Mouse (Mus musculus) heart, embryonic 12.5 days (tissue): ENCODE data around the gene Sbp. TPM values are rescaled to one million over a fixed set of nuclear protein-coding genes. Genes with fewer than 3 reads are reported as not detected.

ENCODE experiments used
- ATAC-seq: fragments of 200-750 bp; cut with Nextera tagmentation; 2 replicates; pipeline ENCODE4 v1.8.0; 2017; ENCODE audit warnings: moderate TSS enrichment, moderate library complexity; ENCODE audit not compliant: insufficient number of reproducible peaks, low FRiP score
- H3K27ac ChIP-seq: fragments of 300-500 bp; sonication (generic); 2 replicates; pipeline ENCODE4 v1.5.1; 2016; ENCODE audit warnings: mild to moderate bottlenecking, moderate library complexity; ENCODE audit not compliant: poor library complexity, severe bottlenecking
- H3K27me3 ChIP-seq: fragments of 300-500 bp; sonication (generic); replicated peaks from 2 replicates; pipeline ENCODE4 v1.6.1; 2016; ENCODE audit warnings: mild to moderate bottlenecking, moderate library complexity
- H3K36me3 ChIP-seq: fragments of 300-500 bp; sonication (generic); 2 replicates; pipeline ENCODE4 v1.6.1; 2016; ENCODE audit warnings: mild to moderate bottlenecking, moderate library complexity
- H3K4me1 ChIP-seq: fragments of 300-500 bp; sonication (generic); replicated peaks from 2 replicates; pipeline ENCODE4 v1.6.1; 2016; ENCODE audit warnings: mild to moderate bottlenecking
- H3K4me2 ChIP-seq: fragments of 300-500 bp; sonication (generic); 2 replicates; pipeline ENCODE4 v1.6.1; 2016; ENCODE audit warnings: mild to moderate bottlenecking, moderate library complexity
- H3K4me3 ChIP-seq: fragments of 300-500 bp; sonication (generic); 2 replicates; pipeline ENCODE4 v1.5.1; 2016; ENCODE audit warnings: mild to moderate bottlenecking
- H3K9ac ChIP-seq: fragments of 300-500 bp; sonication (generic); 2 replicates; pipeline ENCODE4 v1.6.1; 2016; ENCODE audit warnings: mild to moderate bottlenecking, moderate library complexity
- H3K9me3 ChIP-seq: fragments of 300-500 bp; sonication (generic); replicated peaks from 2 replicates; pipeline ENCODE4 v1.6.1; 2016; ENCODE audit warnings: mild to moderate bottlenecking, moderate library complexity
- WGBS: fragments of 180-500 bp; shearing (Covaris S2); methylation state at CpG from one replicate; pipeline ENCODE4 v1.1.7; 2016; 5-methylcytosine and 5-hydroxymethylcytosine counted together
- polyA plus RNA-seq: library from polyadenylated mRNA; unstranded; fragments of >200 nt; fragmentation: Nextera tagmentation; extraction: Ambion mirVana; gene quantifications from 2 replicates; pipeline ENCODE4 v1.2.1, GENCODE M21; 2016

Gene Sbp
- polyA plus RNA-seq, 1 experiment from 2014 or later: not detected

GRCm38 (mm10) chr17:23992789-23993553 lies 51.5 kb downstream of the Sbp start:
- H3K36me3 ChIP-seq: no peaks in the 10 kb centered on the region
- 61% methylated on average over 9 of the region's 9 CpGs for WGBS
- no peak overlapping the region for H3K27ac ChIP-seq
- peak; percentile 47; the same call in 1 of the 2 replicates for ATAC-seq
- H3K4me3 ChIP-seq: no peak overlapping the region
- peak overlapping the region; percentile 25; the same call in 1 of the 2 replicates for H3K9ac ChIP-seq
- no peaks in the 10 kb centered on the region for H3K9me3 ChIP-seq
- 0 out of 2 replicates have a peak, but pooled peaks cover 5% of the 10 kb centered on the region for H3K4me1 ChIP-seq
- peak overlapping the region; percentile 61 for H3K4me2 ChIP-seq
- H3K27me3 ChIP-seq: peaks cover 45% of the 10 kb centered on the region

DNA sequence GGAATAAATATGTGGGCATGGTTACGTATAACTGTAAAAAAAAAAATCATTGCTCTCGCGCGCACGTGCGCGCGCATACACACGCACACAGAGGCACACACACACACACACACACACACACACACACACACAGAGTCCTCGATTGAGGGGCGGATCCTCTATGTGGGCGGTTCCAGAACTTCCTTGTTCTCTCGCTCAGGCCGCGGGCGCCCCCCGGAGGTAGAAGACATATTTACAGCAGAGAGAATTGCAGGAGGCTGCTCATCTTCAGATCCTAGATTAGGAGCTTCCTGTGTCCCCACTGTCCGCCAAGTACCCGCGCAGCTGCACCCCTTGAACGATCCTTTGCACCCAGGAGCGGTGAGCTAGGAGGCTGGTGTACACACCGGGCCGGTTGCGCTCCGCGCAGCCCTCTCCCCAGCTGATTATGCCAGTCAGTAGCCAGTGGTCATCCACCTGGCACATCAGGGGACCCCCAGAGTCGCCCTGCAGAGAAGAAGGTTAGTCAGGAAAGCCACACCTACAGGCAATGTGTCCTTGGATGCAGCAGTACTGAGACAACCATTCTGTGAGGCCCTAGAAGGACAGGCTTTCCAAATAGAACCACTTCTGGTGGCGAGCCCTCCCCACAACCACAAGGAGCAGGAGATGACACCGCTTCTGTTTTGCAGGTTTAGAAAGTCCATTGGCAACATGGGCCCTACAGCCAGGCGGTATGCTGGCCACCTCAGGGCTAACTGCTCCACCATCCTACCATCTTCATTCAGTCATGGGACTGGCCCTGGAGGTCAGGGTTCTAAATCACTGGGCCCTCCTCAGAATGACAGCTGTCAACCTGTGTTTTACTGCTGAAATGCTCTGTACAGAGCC lies 52.3 kb downstream of the Sbp start:
- Histone ChIP-seq H3K9ac (0 out of 2 replicates have a peak overlapping the region, but pooled peaks have one; percentile 25), H3K9me3 (no peaks in the 10 kb centered on the region), H3K27ac (no peak overlapping the region), H3K36me3 (no peaks in the 10 kb centered on the region), H3K27me3 (peaks cover 42% of the 10 kb centered on the region), H3K4me2 (peak overlapping the region; percentile 61), H3K4me1 (0 out of 2 replicates have a peak, but pooled peaks cover 5% of the 10 kb centered on the region), H3K4me3 (peak overlapping the region; percentile 21; the same call in 1 of the 2 replicates)
- peak; percentile 70; the same call in 1 of the 2 replicates for ATAC-seq
- WGBS: 8% methylated on average over 31 of the region's 31 CpGs

DNA sequence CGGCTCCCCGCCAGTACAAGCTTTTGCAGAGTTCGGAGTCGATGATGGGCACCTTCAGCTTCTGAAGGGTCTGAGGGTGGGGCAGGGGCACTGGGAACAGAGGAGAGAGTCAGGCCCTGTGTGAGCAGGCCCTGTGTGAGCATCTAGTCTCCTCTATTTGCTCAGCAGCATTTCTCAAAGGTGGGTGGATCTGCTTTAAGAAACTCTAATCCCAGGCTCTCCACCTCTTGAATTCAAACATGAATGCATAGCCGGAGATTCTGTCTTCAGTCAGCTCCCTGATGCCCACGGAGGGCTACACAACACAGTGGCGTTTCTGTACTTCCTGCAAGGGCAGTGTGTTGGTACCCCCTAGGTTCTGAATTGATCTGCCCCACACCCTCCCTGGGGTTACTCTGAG lies 53.2 kb downstream of the Sbp start:
- 74% methylated on average over 7 of the region's 7 CpGs for WGBS
- Histone ChIP-seq H3K27ac (no peak overlapping the region), H3K9ac (no peak overlapping the region), H3K27me3 (peaks cover 42% of the 10 kb centered on the region), H3K4me3 (no peak overlapping the region), H3K4me2 (no peak overlapping the region), H3K36me3 (no peaks in the 10 kb centered on the region), H3K9me3 (no peaks in the 10 kb centered on the region), H3K4me1 (peaks cover 10% of the 10 kb centered on the region; the same call in 1 of the 2 replicates)
- ATAC-seq: no peak

Other genes with a start within 250 kb of the Sbp start
- gene 1520401A03Rik, start 218.9 kb upstream of the Sbp start, polyA plus RNA-seq: 0.18 TPM in 1 of 2 replicates, not detected in the other
- 32.4 and 32.7 TPM in 2 replicates for gene Pkmyt1, start 215.3 kb upstream of the Sbp start, polyA plus RNA-seq
- 10.3 and 11.2 TPM in 2 replicates for gene Paqr4, start 200.8 kb upstream of the Sbp start, polyA plus RNA-seq
- 0.17 and 0.33 TPM in 2 replicates for gene Kremen2, start 195.8 kb upstream of the Sbp start, polyA plus RNA-seq
- gene Flywch1, start 170.1 kb upstream of the Sbp start, polyA plus RNA-seq: 64.1 and 67.5 TPM in 2 replicates
- 6.9 and 7.3 TPM in 2 replicates for gene Flywch2, start 155.6 kb upstream of the Sbp start, polyA plus RNA-seq
- gene Srrm2, start 151.1 kb upstream of the Sbp start, polyA plus RNA-seq: 399 TPM in 2 replicates
- gene Elob, start 112.5 kb upstream of the Sbp start, polyA plus RNA-seq: 878 and 903 TPM in 2 replicates
- gene Prss33, start 105.6 kb upstream of the Sbp start, polyA plus RNA-seq: not detected in 2 replicates
- not detected in 2 replicates for gene Prss32, start 97.8 kb upstream of the Sbp start, polyA plus RNA-seq
- gene Prss41, start 97.5 kb upstream of the Sbp start, polyA plus RNA-seq: 0.36 TPM in 1 of 2 replicates, not detected in the other
- not detected in 2 replicates for gene Prss21, start 73.6 kb upstream of the Sbp start, polyA plus RNA-seq
- gene Dcpp1, start 60.8 kb upstream of the Sbp start, polyA plus RNA-seq: not detected in 2 replicates
- not detected in 2 replicates for gene Dcpp2, start 60.8 kb upstream of the Sbp start, polyA plus RNA-seq
- not detected in 2 replicates for gene Dcpp3, start 24.2 kb upstream of the Sbp start, polyA plus RNA-seq
- not detected in 2 replicates for gene Sbpl, start 13.6 kb downstream of the Sbp start, polyA plus RNA-seq
- not detected in 2 replicates for gene Prss30, start 38.9 kb downstream of the Sbp start, polyA plus RNA-seq
- gene Prss22, start 56.4 kb downstream of the Sbp start, polyA plus RNA-seq: 0.29 TPM in 1 of 2 replicates, not detected in the other
- 0.35 and 0.41 TPM in 2 replicates for gene Prss27, start 96.5 kb downstream of the Sbp start, polyA plus RNA-seq
- 49.0 and 49.2 TPM in 2 replicates for gene Kctd5, start 131.8 kb downstream of the Sbp start, polyA plus RNA-seq
- 46.9 and 48.6 TPM in 2 replicates for gene Pdpk1, start 209.3 kb downstream of the Sbp start, polyA plus RNA-seq
- gene Amdhd2, start 222.1 kb downstream of the Sbp start, polyA plus RNA-seq: 28.1 and 28.8 TPM in 2 replicates
- 534 and 535 TPM in 2 replicates for gene Atp6v0c, start 228.0 kb downstream of the Sbp start, polyA plus RNA-seq